Mouse (Mus musculus) lung, postnatal 4 days (tissue): Measurements from ENCODE around the gene Mboat2.

ENCODE experiments used
- DNase-seq, 2 experiments: peaks; one replicate each; pipeline ENCODE4 v3.0.0; 2021

The Mboat2 gene

DNA sequence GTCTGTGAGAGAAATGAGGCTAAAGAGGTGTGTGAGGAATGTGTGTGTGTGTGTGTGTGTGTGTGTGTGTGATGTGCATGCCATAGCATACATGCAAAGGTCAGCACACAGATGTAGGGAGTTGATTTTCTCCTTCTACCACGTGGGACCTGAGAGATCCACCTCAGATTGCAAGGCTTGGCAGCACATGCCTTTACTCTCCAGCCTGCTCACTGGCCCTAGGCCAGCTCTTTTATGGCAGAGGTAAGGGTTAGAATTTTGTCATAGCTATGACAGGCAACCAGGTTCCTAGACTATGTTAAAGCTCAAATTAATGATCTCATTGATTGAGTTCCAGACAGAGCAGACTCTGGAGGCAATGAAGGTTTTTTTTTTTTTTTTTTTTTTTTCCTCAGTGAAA is 33.1 kb downstream of the Mboat2 start:
- DNase-seq, result no peak

DNA sequence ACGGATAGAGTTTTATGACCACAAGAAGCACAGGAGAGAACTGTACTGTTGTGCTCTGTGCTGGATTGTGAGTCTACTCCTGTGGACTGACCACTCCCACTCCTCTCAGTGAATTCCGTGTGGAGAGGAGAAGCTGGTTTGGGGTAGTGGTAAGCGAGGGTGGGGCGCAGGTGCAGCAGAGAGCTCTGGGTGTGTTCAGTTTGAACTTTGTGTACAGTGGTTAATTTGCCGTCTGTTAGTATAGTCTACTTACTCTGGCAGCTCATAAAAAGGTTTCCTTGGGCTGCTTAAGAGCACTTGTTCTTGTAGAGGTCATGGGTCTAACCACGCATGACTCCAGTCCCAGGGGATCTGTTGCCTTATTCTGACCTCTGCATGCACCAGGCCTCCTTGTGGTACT is 36.0 kb downstream of the Mboat2 start:
- DNase-seq, result no peak

DNA sequence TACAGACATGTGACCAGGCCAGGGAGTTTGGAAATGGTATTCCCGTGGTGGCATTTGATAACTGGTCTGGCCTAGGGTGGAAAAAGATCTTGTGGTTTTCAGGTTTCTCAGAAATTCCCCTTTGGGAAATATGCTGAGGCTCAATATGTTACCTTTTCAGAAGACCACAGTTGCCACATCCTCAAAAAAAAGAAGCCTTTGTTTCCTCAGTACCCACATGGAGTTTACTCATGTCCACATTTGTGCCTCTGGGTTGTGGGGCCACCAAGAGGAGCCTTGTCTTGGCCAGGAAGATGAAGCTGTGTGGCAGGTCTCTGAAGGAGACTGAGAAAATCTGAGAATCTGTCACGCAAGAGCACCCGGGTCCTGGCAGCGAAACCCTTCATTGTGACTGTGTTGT is 38.0 kb downstream of the Mboat2 start:
- DNase-seq, result no peak

DNA sequence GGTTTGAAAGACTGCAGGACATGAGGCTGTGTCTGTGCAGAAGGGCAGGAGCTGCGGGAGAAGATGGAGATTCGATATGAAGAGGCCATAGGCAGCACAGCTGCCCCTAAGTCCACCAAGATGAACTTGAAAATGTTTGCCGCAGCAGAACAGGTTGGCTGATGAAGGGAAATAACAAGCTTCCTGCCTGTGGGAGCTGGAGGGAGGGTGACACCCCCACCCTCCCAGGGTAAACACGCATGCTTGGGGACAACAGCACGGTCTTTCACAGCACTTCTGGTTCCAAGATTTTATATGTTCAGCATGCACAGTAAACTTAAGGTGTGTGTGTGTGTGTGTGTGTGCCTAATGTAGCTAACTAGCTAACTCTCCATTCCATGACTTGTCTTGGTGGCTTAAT is 38.6 kb downstream of the Mboat2 start:
- DNase-seq, result no peak

DNA sequence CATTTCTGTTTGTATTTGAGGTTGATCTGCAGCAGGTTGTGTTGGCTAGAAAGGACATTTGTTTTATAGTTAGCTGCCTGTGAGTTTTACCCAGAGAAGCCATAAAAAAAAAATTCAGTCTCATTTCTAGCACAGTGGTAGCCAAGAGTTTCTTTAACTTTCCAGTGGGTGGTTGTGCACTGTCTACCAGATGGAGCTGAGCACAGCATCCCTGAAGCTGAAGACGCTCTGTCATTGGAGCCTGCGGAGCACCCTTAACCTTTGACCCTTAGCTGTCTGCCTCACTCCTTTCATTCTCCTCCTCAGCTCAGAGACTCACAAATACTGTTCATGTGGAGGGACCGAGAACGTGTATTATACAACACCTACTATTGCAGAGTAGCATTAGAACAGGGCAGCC is 40.2 kb downstream of the Mboat2 start:
- DNase-seq, result no peak

DNA sequence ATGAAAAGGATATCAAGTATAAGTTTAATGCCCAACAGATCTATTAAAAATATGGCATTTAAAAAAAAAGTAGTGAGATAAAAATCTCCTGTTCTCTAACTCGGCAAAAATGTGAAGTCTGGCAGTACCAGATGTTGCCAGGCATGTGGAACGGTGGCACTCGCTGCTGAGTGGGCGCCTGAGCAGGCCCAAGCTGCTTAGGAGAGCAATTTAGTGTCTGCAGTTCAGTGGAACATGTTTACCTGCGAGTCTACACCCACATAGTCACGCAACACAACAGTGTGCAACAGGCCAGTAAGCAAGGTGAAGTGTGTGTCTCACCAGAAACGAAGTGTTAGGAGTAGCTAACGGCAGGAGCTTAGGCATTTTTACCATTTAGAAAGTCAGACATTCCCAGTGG is 41.6 kb downstream of the Mboat2 start:
- DNase-seq, result no peak

DNA sequence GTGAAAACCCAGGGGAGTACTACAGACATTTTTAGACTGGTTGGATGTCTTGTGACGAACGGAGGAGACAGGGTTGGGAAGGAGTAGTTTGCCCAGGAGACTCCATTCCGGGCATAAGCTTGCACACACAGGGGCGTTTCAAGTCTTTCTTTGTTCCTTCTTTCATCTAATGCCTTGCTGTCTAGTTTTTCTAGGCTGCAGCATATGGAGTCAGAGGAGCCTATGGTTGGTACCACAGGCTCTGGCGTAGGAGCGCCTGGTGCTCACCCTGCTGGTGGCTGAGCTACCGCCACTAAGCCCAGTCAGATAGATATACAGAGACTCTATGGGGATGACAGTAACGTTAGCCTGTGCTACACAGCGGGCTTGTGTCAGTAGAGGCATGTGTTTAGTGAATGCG is 42.0 kb downstream of the Mboat2 start:
- no peak for DNase-seq

DNA sequence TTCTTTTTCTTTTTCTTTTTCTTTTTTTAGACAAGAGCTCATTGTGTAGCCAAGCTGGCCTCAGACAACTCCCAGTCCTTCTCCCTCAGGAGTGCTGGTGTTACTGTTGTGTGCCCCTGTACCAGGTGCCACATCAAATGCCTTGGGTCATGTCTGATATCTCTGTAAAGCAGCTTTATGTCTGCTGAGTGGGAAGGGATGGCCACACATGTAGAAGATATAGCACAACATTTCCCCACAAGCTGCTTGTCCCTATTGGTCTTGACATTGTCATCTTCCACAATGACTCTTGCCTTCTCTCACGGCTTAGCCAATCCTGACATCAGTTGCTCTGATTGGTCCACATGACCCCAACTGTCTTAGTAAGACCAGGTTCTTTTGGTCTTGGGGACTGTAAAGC is 45.2 kb downstream of the Mboat2 start:
- DNase-seq, result no peak

DNA sequence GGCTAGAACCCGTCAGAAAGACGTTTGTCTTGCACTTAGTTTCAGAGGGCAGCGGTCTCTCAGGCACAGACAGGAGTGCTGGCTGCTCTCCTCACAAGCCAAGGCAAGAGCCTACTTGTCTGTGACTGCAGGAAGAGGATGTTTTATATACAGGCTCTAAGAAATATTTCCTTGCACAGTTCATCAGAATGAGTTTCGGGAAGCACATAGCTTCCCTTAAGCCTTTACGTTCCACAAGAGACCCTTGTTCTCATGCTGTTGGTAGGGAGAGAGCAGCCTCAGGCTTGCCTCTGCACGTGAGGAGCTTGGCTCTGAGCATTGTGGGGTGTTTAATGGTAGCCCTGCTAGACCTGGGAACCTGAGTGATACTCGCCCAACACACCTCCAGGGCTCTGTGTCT is 46.6 kb downstream of the Mboat2 start:
- no peak for DNase-seq

DNA sequence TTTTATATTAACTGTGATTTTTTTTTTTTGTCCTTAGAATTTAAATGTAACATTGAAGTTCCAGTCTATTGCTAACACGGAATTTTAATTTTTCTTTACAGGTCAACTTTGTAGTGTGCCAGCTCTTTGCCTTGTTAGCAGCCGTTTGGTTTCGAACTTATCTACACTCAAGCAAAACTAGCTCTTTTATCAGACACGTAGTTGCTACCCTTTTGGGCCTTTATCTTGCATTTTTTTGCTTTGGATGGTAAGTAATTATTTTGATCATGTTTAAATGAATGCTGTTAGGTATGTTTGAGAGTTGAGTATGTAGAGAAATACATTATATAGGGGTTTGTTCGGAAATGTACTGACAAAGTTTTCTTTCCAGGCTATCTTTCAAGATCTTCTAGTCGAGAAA is 47.4 kb downstream of the Mboat2 start:
- DNase-seq, result no peak

DNA sequence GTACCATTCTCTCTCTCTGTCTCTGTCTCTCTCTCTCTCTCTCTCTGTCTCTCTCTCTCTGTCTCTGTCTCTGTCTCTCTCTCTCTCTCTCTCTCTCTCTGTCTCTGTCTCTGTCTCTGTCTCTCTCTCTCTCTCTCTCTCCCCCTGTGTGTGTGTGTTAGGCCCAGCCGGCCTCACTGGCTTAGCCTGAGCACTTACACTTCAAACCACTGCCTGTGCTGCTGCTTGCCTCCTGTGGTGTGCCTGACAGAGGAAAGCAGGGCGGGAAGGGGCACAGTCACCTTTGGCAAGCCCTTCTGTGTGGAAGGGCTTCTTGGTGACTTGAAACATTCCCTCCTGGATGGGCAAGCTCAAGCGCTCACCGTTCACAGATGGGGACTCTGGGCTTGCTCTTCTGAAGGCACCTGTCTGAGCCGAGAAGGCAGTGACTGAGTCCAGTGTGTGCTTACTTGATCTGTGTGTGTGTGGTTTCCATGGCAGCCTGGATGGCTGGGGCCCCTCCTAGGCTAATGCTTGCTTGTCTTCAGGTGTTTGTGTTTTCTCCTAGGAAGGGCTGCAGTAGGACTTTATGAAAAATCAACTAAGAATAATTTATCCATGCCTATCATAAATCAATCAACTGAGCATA is 48.2 kb downstream of the Mboat2 start:
- no peak for DNase-seq

DNA sequence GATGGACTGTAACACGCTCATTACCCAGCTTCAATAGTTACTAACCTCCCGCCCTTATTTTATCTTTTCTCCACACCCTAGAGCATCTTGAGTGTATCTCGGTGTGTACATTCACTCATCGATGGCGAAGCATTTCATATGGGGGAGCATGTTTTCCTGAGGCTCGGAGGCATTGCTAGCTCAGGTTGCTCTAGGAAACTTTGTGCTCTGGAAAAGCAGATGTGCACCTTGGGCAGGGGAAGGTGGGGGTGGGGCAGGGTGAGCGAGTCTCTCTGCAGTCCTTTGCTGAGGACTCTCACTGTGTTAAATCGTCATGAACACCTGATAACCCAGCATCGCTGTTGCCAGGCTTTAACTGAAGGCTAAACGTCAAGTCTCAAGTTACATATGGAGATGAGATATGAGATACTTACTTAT is 48.9 kb downstream of the Mboat2 start:
- no peak for DNase-seq

DNA sequence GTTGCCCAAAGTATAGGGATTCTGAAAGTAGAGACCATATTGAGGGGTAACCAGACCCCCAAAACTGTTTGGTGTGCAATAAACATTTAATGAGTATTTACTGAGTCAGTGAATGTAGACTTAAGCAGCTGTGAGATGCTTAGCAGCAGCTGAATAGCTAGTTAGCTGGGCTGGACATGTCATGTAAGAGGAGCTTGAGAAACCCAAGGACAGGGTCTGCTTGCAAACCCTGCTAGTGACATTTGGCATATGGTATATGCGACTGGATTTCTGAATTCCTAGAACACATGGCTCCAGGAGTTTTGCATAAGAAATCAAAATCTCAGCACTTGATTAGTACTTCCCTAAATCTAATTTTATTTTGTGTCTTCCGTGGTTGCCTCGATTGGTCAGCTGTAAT is 52.6 kb downstream of the Mboat2 start:
- no peak for DNase-seq

DNA sequence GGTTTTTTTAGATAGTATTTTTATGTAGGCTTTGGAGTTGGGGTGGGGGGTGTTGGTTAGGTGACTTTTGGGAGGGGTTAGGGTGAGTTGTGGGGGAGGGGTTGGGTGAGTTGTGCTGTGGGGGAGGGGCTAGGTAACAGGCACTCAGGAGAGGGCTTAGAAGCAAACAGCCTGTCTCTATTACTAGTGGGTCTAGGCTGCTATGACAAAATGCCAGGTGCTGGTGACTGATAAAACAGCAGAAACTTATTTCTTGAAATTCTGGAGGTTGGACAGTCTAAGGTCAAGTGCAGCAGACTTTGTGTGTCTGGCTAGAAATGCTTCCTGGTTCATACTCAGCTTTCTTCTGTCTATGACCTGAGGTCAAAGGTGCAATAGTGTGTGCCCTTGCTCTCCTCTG is 56.1 kb downstream of the Mboat2 start:
- no peak for DNase-seq

DNA sequence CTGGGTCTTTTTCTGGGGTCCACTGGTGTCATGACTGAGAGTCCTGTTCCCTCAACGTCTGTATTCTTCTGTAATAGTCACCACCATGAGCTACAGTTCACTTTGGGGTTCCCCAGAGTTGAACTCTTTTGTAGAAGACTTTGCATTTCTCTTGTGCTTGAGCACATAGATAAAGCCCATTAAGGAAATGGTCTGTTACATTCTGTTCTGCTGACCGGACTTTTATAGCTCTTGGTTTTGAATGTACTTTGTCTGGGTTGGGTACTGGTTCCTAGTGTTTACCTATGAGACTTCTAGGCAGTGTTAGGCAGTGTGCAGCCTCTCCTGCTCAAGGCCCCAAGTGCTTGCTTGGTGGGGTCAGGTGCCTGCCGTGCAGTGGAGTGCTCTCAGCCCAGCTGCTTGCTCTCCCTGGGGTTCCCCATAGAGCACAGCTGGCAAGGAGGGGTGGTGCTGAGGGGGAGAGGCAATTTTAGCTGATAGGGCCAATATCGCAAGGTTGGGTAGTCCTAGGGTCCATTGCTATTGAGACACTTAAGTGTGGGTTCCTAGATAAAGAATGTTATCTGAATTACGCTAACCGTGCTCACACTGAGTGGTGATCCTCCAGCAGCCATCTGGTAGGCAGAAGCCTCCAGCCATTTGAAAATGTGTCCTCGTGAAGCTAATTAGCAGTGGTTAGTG is 58.8 kb downstream of the Mboat2 start:
- peak; percentile 26 to 67 for DNase-seq

DNA sequence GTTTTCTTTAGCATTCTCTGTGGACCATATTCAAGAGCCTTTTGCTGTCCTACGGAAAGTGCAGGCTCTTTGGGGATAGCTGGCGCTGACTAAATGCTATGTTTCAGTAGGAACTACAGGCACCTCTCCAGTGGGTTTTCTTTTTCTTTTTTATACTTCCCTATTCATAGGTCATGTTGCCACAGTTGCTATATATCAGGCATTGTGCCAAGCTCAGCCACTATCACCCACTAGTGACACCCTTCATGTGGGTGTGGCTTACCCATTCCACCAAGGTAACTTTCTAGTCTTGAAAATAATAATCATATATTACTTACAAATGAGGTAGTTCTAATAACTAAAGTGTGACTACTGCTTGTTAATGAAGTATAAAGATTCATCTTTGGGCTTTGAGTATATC is 59.5 kb downstream of the Mboat2 start:
- DNase-seq, result no peak

DNA sequence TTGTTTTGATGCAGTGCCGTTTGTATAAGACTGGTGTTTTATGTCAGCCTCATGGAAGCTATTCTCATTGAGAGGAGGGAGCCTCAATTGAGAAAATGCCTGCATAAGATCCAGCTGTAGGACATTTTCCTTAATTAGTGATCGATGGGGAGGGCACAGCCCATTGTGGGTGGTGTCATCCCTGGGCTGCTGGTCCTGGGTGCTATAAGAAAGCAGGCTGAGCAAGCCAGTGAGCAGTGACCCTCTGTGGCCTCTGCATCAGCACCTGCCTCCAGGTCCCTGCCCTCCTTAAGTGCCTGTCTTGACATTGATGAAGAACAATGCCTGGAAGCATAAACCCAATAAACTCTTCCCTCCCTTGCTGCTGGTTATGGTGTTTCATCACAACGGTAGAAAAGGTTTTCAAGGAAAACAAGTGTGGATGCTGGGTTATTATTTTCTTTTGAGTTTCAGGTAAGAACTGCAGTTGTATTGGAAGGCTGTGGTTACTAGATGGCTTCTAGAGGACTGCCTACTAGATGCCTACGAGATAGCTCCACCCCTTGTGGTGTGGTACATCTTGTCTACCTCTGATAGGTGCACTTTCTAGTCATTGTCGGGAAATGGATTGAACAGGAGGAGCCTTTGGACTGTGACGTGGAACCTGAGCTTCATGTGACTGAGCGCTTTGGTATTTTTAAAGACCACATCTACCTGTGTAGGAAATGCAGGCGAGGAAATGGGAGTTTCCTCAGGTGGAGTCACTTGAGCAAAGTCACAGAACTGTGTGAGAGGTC is 60.2 kb downstream of the Mboat2 start:
- no peak for DNase-seq

DNA sequence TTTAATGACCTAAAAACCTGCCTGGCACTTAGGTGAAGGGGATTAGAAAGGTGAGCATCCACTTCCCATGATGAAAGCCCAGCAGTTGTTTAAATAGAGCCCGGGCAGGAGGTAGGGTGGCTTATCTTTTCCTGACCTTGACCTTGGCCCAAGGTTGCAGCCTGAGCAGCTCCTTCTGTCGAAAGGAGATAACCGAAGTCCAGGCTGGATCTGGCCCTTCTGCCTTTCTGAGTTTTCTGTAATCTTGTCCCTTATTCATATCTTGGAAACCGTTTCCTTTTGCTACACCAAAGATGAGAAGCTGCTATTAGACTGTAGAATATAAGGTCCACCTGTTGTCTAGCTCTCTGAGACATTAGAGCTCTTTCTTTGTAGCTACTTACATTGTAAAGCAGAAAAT is 61.9 kb downstream of the Mboat2 start:
- no peak for DNase-seq

DNA sequence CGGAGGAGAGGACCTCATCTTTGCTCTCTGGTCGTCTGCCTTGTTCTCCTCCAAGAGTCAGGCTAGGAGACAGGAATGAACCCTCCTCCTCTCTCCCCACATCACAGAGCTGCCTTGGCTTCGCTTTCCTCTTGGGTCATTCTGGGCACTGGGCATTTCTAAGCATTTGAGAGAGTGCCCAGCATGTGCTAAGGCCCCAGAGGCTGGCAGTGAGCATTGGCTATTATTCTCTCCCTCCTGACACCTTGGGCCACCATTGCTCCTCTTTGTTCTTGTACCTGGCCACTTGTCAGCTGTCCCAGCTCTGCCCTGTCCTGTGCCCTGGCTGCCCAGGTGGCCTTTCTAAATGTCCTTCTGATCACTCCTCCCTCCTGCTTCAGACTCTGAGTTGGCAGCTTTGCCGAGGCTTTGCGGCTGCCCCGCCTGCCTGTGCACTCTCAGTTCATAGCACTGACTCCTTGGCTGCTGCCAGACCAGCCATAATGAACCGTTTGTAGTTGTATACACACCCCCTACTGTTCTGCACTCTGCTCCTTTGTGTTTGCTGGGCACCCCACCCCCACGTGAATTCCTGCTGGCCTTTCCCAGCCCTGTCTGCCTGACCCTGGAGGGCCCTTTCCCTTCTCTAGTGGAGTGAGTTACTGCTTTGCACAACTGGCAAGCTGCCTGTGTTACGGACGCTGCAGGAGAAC is 63.2 kb downstream of the Mboat2 start:
- DNase-seq, result peak; percentile 71 to 88

DNA sequence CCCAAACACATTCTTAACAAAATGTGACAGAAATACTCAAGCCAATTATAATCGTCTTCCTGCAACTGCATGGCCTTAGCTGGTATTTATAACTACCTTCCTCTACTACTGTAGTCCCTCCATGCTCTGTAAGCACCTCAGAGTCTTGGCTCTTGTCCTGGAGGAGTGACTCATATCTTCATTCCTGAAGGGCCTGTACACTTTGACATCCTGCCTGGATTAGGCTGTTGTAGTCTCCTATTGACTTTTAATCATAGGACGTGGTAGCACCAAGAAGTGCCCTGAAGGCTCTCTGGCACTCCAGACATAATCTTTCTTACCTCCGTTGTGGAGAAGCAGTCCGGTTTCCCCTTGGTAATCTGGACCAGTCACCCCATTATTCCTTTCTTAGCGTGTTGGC is 64.7 kb downstream of the Mboat2 start:
- peak in 1 of 2 experiments; percentile 32 for DNase-seq

DNA sequence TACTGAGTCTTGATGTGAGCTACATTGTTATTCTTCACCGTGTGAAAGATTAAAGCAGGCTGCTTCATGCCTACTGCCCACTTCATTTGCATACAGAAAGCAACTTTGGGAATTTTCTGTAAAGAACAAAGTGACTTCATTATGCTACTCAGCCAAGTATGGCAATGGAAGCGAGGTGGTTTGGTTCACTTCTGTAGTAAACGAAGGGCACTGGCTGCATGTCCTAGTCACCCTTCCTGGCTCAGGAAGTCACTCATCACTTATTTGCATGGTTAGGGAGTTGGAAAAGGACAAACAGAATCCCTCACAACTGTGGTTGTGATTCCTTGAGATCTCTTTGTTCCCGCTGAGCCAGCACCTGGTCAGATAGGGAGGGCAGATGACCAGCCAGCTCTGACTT is 66.7 kb downstream of the Mboat2 start:
- DNase-seq, result no peak

DNA sequence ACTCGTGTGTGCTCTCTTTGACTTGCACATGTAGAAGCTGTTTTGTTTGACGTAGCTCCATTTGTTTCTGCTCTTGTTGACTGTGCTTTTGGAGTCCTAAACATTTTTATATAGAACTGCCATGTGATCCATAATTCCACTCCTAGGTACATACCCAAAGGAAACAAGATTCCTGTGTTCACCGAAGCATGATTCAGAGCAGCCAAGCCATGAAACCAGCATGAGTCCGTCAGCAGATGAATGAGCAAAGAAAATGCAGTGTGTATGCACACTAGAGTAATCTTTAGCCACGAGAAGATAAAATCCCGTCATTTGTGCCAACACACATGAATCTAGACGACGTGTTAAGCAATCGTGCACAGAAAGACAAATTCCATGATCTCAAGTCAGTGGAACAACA is 67.5 kb downstream of the Mboat2 start:
- no peak for DNase-seq

DNA sequence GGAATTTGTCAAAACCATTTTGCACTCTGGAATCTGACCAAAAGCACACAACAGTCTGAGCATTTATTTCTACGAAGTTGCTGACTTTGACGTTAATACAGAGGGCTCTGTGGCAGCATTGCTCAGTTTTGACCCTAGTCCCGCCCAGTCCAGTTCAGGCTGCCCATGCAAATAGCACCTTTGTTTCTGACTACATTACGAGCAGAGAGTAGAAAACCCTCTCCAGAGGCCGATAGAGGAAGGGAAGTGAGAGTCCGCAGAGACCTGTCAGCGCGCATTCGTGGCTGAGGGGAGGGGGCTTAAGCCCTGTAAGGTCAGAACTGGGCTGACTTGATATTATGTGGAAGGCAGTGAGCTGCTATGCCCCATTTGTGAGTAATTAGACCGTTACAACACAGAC is 69.0 kb downstream of the Mboat2 start:
- no peak for DNase-seq

DNA sequence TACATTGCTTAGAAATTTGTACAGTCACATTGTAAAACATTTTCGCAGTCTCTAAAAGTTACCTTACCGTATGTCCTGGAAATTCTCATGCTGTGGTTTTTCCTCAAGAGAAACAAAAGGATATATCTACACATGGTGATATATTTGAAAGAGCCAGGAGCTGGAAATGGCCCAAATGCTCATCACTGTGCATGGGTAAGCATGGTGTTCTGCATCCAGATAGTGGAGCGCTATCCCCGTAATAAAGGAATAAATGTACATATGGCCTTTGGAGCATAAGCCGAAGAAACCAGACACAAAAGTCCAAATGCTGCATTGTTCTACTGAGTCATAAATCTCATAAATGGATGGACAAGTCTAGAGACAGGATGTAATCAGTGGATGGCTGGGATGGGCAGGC is 72.1 kb downstream of the Mboat2 start:
- no peak for DNase-seq
